Mouse (Mus musculus) kidney, embryonic 16.5 days (tissue): ENCODE measurements around the gene Cacfd1. TPM values are rescaled to one million over a fixed set of nuclear protein-coding genes. Genes with fewer than 3 reads are reported as not detected.

ENCODE experiments used
- ATAC-seq: fragments of 200-750 bp; cut with Nextera tagmentation; 2 replicates; pipeline ENCODE4 v1.8.0; 2017; ENCODE audit warnings: moderate TSS enrichment; ENCODE audit not compliant: low FRiP score, low TSS enrichment
- H3K27ac ChIP-seq: fragments of 300-500 bp; sonication (generic); 2 replicates; pipeline ENCODE4 v1.5.1; 2014; ENCODE audit warnings: low read length
- H3K27me3 ChIP-seq: fragments of 300-500 bp; sonication (generic); 2 replicates; pipeline ENCODE4 v1.6.1; 2014; ENCODE audit warnings: low read length, control low read depth, mixed read lengths; ENCODE audit not compliant: insufficient read depth
- H3K36me3 ChIP-seq: fragments of 300-500 bp; sonication (generic); 2 replicates; pipeline ENCODE4 v1.6.1; 2014; ENCODE audit warnings: low read length, control low read depth, mixed read lengths; ENCODE audit not compliant: insufficient read depth
- H3K4me1 ChIP-seq: fragments of 300-500 bp; sonication (generic); 2 replicates; pipeline ENCODE4 v1.6.1; 2014; ENCODE audit warnings: low read length, control low read depth, mixed read lengths; ENCODE audit not compliant: insufficient read depth
- H3K4me2 ChIP-seq: fragments of 300-500 bp; sonication (generic); replicated peaks from 2 replicates; pipeline ENCODE4 v1.6.1; 2014; ENCODE audit warnings: low read depth, low read length
- H3K4me3 ChIP-seq: fragments of 300-500 bp; sonication (generic); 2 replicates; pipeline ENCODE4 v1.5.1; 2014; ENCODE audit warnings: mild to moderate bottlenecking, low read length
- H3K9ac ChIP-seq: fragments of 300-500 bp; sonication (generic); replicated peaks from 2 replicates; pipeline ENCODE4 v1.6.1; 2014; ENCODE audit warnings: low read length
- H3K9me3 ChIP-seq: fragments of 300-500 bp; sonication (generic); 2 replicates; pipeline ENCODE4 v1.6.1; 2016; ENCODE audit warnings: low read length, control low read depth
- WGBS: fragments of 180-500 bp; shearing (Covaris S2); extraction: QIAGEN DNeasy Blood & Tissue Kit; methylation state at CpG from one replicate; pipeline ENCODE4 v1.1.7; 2014; 5-methylcytosine and 5-hydroxymethylcytosine counted together
- polyA plus RNA-seq: library from polyadenylated mRNA; unstranded; fragments of >200 nt; fragmentation: Nextera tagmentation; extraction: Ambion mirVana; gene quantifications from 2 replicates; pipeline ENCODE4 v1.2.1, GENCODE M21; 2015

Gene Cacfd1
- polyA plus RNA-seq, 1 experiment from 2014 or later, result 70.3 TPM

GRCm38 (mm10) chr2:27067124-27067523, 57.4 kb downstream of the Cacfd1 start:
- no peaks in the 10 kb centered on the region for H3K9me3 ChIP-seq
- no peaks in the 10 kb centered on the region for H3K4me1 ChIP-seq
- no peak overlapping the region for H3K9ac ChIP-seq
- WGBS, result 72% methylated on average over 2 of the region's 2 CpGs
- no peak for ATAC-seq
- H3K36me3 ChIP-seq, result no peaks in the 10 kb centered on the region
- no peak overlapping the region for H3K27ac ChIP-seq
- H3K27me3 ChIP-seq, result no peaks in the 10 kb centered on the region
- H3K4me3 ChIP-seq, result no peak overlapping the region
- H3K4me2 ChIP-seq, result no peak overlapping the region

DNA sequence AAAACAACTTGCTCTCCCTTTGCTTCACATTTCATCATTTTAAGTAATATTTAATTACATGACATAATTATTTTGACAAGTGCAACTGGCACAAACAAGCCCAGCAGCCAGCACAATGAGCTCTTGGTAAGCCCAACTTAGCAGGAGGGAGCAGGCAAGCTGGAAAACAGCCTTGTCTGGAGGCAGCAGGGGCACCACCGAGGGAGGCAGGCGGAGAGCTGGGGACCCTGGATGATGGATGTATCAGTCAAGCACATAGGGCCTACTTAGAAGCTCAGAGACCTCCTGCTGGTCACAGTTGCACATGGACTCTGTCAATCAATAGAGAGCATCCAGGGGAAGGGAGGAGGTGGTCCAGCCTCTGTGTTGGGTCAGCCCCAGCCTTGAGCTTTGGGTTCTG, 58.3 kb downstream of the Cacfd1 start:
- Histone ChIP-seq H3K9ac (no peak overlapping the region), H3K36me3 (no peaks in the 10 kb centered on the region), H3K27ac (no peak overlapping the region), H3K4me3 (no peak overlapping the region), H3K4me2 (no peak overlapping the region), H3K27me3 (no peaks in the 10 kb centered on the region), H3K4me1 (no peaks in the 10 kb centered on the region), H3K9me3 (no peaks in the 10 kb centered on the region)
- WGBS, result 45% methylated on average over 2 of the region's 2 CpGs
- no peak for ATAC-seq

DNA sequence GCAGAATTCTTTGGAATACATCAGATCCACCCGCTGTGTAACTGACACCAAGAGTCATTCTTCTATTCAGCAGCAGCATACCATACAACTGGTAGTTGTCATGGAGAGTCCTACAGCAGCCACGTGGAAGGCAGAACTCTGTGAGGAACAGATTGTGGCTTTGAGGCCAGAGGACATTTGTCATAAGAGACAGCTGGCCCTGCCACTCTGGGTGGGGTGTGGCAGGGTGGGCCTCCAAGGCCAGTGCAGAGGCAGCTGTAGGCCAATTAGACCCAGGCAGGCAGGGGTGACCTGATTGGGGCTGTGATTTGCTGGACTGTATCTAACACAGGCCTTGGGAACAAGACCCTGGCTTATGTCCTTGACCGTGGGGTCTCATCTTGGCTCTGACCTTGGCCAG, 59.9 kb downstream of the Cacfd1 start:
- no peak overlapping the region for H3K9ac ChIP-seq
- ATAC-seq, result no peak
- H3K4me2 ChIP-seq, result no peak overlapping the region
- H3K4me3 ChIP-seq, result no peak overlapping the region
- H3K4me1 ChIP-seq, result no peaks in the 10 kb centered on the region
- no peaks in the 10 kb centered on the region for H3K27me3 ChIP-seq
- no peaks in the 10 kb centered on the region for H3K36me3 ChIP-seq
- H3K9me3 ChIP-seq, result no peaks in the 10 kb centered on the region
- WGBS, result 54% methylated on average over 3 of the region's 3 CpGs
- H3K27ac ChIP-seq, result no peak overlapping the region

- peaks cover 4% of the 10 kb centered on the region; the same call in 1 of the 2 replicates for H3K4me1 ChIP-seq
- no peak overlapping the region for H3K4me2 ChIP-seq
- H3K9me3 ChIP-seq, result no peaks in the 10 kb centered on the region
- H3K27me3 ChIP-seq, result no peaks in the 10 kb centered on the region
- no peak overlapping the region for H3K9ac ChIP-seq
- no peak overlapping the region for H3K27ac ChIP-seq
- H3K36me3 ChIP-seq, result no peaks in the 10 kb centered on the region
- no peak for ATAC-seq
- no peak overlapping the region for H3K4me3 ChIP-seq
- 90% methylated on average over 2 of the region's 2 CpGs for WGBS
These were observed 60.6 kb downstream of the Cacfd1 start for GRCm38 (mm10) chr2:27070247-27070813.

Other genes with a start within 250 kb of the Cacfd1 start
- gene Abo, start 144.9 kb upstream of the Cacfd1 start, polyA plus RNA-seq, result not detected in 2 replicates
- gene Surf6, start 107.0 kb upstream of the Cacfd1 start, polyA plus RNA-seq, result 34.2 and 34.7 TPM in 2 replicates
- 62.6 and 62.9 TPM in 2 replicates for gene Med22, start 99.2 kb upstream of the Cacfd1 start, polyA plus RNA-seq
- gene Rpl7a, start 99.2 kb upstream of the Cacfd1 start, polyA plus RNA-seq, result 574 and 624 TPM in 2 replicates
- 46.6 and 52.2 TPM in 2 replicates for gene Surf2, start 93.6 kb upstream of the Cacfd1 start, polyA plus RNA-seq
- gene Surf1, start 93.4 kb upstream of the Cacfd1 start, polyA plus RNA-seq, result 61.0 and 63.9 TPM in 2 replicates
- gene Surf4, start 76.0 kb upstream of the Cacfd1 start, polyA plus RNA-seq, result 240 and 248 TPM in 2 replicates
- 0.07 and 0.10 TPM in 2 replicates for gene Stkld1, start 75.9 kb upstream of the Cacfd1 start, polyA plus RNA-seq
- gene Rexo4, start 45.5 kb upstream of the Cacfd1 start, polyA plus RNA-seq, result 51.6 and 52.6 TPM in 2 replicates
- gene Adamts13, start 36.5 kb upstream of the Cacfd1 start, polyA plus RNA-seq, result not detected in 2 replicates
- gene Slc2a6, start 18.1 kb downstream of the Cacfd1 start, polyA plus RNA-seq, result 0.33 and 0.84 TPM in 2 replicates
- 1.5 and 1.6 TPM in 2 replicates for gene Mymk, start 62.3 kb downstream of the Cacfd1 start, polyA plus RNA-seq
- 1.6 and 2.0 TPM in 2 replicates for gene Adamtsl2, start 69.5 kb downstream of the Cacfd1 start, polyA plus RNA-seq
- gene Fam163b, start 132.6 kb downstream of the Cacfd1 start, polyA plus RNA-seq, result 0.08 and 0.14 TPM in 2 replicates
- gene Dbh, start 155.3 kb downstream of the Cacfd1 start, polyA plus RNA-seq, result 3.0 and 7.1 TPM in 2 replicates
- 64.7 and 71.3 TPM in 2 replicates for gene Sardh, start 238.4 kb downstream of the Cacfd1 start, polyA plus RNA-seq